Mouse (Mus musculus) adrenal gland, postnatal 14 days (tissue): ENCODE data around the gene H2-Ob. TPM values are rescaled to one million over a fixed set of nuclear protein-coding genes. Genes with fewer than 3 reads are reported as not detected.

Experiments used
- DNase-seq: peaks from one replicate; pipeline ENCODE4 v3.0.0; 2021; ENCODE audit warnings: mixed read lengths
- total RNA-seq: library from RNA; stranded (reverse); gene quantifications from 2 replicates; pipeline ENCODE4 v1.2.3, GENCODE M21; 2021

The H2-Ob gene
- total RNA-seq, 1 experiment from 2014 or later, result 1.3 TPM

DNA sequence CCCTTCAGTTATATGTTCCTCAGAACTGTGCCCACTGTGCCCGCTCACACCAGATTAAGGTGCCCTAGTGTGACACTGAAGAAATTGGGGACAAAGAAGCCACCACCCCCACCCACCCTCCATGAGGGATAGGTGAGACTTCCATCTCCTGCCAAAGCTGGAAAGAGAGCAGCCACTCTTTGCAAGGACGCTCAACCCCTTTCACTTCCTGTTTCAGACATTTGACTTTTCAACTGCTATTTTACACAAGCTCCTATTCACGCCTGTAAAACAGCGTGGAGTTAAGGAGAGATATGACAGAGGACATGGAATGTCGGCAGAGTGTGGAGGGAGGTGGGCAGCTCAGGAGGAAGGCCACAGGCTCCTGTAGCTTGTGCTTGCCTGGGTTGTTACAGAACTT, 47.8 kb downstream of the H2-Ob start:
- DNase-seq, result no peak

DNA sequence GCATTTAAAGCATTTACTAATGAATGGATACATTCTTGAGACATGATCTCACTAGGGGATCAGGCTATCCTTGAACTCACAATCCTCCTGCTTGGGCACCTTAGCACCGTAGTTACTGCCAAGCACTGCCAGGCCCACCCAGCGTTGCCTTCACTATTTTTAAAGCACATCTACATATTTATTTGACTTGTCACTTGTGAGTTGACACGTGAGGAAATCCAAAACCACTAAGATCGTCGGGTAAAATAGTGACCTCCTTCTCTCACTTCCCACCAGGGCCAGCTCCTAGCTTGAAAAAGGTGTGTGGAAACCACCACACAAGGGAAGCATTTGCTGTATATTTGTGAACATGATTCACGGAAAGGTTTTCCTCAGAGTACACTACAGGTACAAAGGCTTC, 48.3 kb downstream of the H2-Ob start:
- DNase-seq, result no peak

DNA sequence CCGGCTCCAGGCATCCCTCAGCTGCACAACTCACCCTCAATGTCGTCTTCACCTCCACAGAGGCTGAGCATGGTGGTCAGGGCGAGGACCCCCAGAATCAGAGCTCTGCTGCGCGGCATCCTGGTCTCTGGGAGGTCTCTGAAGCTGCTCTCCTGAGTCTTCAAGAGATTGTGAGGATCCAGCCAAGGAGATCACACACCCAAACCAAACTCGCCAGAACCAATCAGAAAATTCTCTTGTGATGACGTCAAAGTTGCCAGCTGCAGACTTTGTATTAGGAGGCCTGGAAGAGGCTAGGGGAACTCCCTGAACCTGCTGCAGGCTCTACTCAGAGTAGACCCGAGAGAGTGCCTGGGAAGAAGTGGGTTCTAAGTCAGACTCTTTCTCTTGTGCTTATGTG, 48.9 kb downstream of the H2-Ob start, which contains the start of gene H2-Aa:
Gene H2-Aa, minus strand, starts transcription at position 176 of the 400 bp plus-strand sequence.
- peak; percentile 90 for DNase-seq

DNA sequence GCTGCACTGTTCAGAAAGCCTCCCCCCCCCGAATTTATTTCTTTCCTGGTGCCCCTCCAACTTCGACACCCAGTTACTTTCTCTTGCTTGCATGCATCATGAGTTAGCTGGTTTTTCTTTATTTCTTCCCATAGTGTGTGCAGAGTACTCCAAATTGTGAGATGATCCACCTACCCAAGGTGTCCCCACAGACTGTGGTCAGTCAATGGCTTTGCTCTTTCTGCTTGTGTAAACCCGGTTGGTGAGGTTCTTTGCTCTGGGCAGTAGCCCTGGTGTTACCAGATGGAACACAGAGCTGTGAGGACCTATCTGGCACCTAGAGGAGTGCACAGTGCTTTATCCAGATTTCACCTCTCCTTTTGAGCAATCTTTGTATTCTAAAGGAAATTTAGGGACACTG, 49.4 kb downstream of the H2-Ob start:
- DNase-seq, result no peak

DNA sequence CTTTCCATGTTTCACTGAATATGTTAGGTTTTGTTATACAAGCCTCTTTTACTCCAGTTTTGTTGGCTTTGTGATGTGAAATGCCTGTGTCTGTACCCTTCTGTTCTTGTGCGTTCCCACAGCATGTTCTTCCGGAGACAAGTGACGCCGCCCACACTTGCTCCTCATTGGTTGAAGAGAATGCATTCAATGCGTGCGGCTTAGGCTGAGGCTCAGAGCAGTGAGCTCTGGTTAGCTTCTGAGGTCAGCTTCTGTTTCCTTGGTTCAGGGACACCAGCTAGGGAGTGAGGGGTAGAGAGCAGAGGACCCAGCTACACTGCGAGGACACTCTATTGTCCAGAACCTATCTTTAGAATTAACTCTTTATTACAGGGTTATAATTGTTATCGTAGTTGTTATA, 52.9 kb downstream of the H2-Ob start:
- DNase-seq, result peak; percentile 85

DNA sequence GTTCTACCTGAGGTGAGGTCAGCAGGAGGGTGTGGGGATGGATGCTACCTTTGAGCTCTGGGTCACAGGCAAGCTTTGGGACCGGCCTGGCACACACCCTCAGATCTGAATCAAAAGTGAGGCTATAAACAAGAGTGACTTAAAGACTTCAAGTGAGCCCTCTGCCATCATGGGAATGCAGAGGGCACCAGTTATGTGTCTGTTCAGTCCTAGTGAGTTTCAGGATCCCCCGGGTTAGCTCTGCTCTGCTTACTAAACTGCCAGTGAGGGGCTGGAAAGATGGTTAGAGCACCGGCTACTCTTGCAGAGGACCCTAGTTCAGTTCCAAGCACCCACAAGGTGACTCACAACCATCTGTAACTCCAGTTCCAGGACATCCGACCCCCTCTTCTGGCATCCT, 53.9 kb downstream of the H2-Ob start:
- DNase-seq, result no peak

DNA sequence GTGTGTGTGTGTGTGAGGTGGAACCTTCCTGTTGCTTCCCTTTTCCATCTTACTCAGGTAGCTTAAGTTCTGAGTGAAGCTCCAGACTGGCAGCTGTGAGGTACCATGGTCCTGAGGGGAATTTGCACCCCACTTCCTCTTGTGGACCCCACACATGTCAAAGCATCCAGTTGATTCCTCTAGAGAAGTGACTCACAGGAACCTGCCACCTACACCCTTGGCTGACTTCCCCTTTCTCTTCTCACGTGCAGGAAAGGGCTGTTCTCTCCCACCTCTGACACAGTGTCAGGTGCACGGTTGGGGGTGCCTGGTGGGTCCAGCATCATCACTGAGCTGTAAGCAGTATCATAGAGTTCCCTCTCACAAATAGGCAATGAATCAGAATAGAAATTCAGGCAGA, 54.8 kb downstream of the H2-Ob start:
- DNase-seq, result no peak

DNA sequence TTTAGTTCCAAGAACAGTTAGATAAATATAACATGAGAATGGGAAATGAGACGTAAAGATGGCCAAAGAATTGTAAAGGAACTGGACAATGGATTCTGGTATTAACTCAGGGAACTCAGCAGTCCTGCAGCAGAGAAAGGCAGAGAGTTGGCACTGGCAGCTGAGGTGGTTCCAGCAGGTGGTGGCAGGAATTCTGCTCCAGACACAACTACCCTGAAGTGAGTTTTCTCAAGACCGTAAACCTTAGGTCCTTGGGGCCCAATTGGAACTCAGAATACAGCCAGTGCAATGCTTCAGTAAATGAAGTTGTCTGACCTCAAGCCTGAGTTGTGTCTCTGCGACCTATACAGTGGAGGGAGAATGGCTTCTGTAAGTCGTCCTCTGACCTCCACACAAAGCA, 55.5 kb downstream of the H2-Ob start:
- DNase-seq, result no peak

DNA sequence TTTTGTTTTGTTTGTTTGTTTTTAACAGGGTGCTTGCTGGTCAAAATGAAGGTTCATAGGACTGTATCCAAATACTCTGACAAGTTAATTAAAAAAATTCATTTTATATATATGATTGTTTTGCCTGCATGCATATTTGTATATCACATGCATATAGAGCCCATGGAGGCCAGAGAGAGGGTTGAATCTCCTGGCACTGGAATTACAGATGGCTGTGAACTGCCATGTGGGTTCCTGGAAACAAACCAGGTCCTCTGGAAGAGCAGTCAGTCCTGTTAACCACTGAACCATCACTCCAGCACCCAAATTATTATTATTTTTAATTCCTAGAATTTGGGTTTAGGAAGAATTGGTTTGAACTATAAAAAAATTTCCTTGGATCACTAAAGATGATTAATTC, 56.6 kb downstream of the H2-Ob start:
- DNase-seq, result no peak

DNA sequence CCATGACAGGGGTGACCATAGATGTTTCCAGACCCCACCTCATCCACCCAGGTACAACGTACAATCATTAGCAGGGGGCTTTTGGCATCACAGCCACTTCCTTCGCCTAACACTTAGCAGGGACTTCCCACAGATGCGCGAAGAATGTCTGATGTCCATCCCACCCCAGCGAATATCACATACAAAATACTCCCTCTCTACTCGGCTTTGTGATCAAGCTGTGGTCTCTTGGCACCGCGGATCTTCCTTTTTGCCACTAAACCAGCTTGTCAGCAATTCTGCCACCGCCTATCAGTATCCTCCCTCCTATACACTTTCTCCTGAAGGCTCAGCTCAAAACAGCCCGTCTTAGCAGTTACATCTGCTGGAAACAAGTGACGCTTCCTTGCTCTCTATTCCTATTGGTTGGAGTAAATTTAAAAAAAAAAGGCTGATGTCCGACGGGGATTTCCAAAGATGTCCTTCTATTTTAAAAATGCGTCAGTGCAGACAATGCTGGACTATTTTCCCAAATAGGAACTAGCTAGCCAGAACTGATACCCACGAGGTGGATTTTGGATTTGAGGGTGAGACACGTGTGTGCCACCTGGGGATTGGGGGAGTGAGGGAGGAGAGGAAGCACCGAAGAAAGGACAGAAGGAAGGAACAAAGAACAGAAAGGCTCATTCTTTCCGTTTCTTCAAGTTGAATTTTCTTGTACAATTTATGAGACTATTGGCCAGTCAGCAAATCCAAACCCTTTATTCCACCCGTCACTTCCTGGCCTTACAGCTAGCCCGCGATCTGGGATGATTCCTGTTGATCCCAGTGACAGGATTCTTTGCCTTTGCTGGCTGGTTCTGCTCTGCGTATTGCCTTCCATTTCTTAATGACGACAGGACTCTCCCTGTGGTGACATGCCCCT, 57.4 kb downstream of the H2-Ob start:
- DNase-seq, result peak; percentile 37

DNA sequence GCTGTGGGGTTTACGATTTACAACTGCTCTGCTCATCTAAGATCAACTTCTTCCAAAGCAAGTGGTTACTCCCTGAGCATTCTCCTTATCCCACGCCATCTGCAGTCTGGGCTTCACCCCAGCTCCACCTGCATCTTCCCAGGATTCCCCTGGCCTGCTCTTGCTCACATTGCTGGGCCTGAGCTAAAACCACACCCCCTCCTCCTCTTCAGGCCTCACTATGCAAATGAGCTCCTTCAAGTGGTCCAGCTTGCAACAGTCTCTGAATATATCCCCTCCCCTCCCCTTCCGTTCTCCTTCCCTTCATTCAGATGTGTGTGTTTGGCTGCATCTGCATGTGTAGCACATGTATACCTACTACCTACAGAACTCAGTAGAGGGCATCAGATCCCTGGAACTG, 60.7 kb downstream of the H2-Ob start:
- no peak for DNase-seq

DNA sequence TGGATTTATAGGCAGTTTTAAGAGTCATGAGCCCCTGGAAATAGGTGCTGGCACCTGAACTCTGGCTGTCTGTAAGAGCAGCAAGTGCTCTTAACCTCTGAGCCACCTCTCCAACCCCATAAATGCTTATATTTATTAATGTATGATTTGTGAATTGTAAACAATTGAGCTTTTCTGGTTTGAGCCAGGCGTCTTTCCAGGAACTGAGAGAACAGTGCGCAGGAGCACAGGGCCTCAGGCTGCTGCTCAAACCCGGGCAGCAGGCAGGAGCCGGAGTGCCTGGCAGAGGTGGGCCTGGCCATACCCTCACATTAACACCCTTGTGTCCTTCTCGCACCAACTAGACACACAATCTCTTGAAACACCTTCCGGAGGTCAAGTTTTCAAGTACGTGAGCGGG, 61.4 kb downstream of the H2-Ob start:
- DNase-seq, result no peak

DNA sequence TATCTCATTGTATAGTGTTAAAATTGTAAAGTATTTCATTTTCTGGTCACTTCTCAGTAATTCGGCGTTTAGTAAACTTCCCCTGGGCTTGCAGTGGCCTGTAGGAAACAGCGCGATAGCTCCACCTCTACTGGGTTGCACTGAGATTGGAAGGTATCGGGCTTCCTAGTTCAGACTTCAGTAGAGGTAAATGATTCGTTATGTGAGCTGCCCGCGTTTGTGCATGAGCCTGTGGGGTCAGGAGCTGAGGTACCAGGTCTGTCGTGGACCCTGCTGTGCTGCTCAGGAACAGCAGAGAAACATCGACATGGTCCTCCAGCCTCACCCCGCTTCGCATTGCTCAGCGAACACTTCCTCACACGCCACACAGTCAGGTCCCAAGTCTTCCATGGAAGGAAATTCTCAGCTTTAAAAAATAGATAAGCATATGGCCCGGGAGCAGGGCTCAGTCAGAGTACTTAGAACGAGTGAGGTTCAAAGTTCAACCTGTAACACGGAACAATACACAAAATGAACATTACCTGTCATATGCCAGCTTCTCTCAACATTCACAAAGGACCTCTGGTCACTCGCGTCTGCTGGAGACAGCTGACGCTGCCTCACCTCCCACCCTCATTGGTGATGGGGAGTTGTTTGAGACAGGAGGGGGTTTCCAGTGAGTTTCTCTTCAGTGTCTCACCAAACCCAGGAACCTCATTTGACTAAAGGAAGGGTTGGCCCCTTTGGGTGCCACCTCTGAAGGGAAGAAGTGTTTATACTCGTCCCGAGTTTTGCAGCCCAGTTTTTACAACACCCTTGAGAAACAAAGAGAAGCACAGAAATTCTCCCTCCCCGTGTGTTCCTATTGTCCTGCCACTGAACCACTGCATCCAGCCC, 62.2 kb downstream of the H2-Ob start:
- DNase-seq, result peak; percentile 24

DNA sequence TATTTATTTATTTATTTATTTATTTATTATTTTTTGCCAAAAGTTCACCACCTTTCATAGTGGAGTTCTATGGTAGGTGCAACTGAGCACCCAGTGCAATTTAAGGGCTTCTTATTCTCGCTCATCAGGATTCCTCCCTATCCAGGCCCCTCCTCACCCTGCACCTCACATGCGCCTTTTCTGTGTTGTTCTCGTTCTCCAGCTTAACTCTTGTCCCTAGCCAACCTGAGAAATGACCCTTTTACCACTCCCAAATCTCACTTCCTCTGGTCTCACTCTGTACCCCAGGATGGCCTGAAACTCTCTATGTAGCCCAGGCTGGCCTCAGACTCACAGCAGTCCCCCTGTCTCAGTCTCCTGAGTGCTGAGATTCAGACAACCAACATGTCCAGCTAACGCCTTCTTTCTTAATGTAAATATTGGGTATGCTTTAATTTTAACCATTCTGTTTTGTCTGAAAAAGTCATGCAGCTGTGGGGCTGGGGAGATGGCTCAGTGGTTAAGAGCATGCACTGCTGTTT, 63.0 kb downstream of the H2-Ob start:
- no peak for DNase-seq

DNA sequence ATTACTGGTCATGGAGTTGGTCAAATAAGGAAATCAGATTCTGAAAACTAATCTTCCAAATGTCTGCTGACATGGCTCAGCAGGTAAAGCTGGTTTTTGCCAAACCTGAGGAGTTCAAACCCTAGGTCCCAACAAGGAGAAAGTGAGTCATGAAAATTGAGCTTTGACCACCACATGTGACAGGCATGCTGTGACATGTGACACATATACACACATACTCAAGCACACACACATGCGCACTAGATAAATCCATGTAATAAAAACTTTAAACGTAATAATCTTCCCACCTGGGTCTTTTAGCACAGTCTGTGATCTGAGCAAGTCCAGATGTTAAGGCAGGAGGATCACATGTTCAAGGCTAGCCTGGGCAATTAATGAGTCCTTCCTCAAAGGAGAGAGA, 65.1 kb downstream of the H2-Ob start:
- no peak for DNase-seq

Other genes starting within 250 kb of the H2-Ob start
- gene H2-K1, start 238.6 kb upstream of the H2-Ob start, total RNA-seq, result 212 and 322 TPM in 2 replicates
- gene Ring1, start 214.2 kb upstream of the H2-Ob start, total RNA-seq, result 36.6 and 42.5 TPM in 2 replicates
- gene H2-Ke6, start 210.8 kb upstream of the H2-Ob start, total RNA-seq, result 207 and 212 TPM in 2 replicates
- gene Slc39a7, start 207.2 kb upstream of the H2-Ob start, total RNA-seq, result 127 and 161 TPM in 2 replicates
- gene Rxrb, start 207.1 kb upstream of the H2-Ob start, total RNA-seq, result 54.5 and 66.6 TPM in 2 replicates
- 1.1 and 2.6 TPM in 2 replicates for gene Col11a2, start 199.5 kb upstream of the H2-Ob start, total RNA-seq
- gene H2-Oa, start 146.6 kb upstream of the H2-Ob start, total RNA-seq, result 0.33 and 4.1 TPM in 2 replicates
- gene H2-DMa, start 119.4 kb upstream of the H2-Ob start, total RNA-seq, result 8.0 and 18.8 TPM in 2 replicates
- 198 and 203 TPM in 2 replicates for gene Brd2, start 116.3 kb upstream of the H2-Ob start, total RNA-seq
- gene H2-DMb2, start 95.6 kb upstream of the H2-Ob start, total RNA-seq, result 2.7 and 17.0 TPM in 2 replicates
- 3.6 and 8.3 TPM in 2 replicates for gene H2-DMb1, start 85.8 kb upstream of the H2-Ob start, total RNA-seq
- gene Tap1, start 51.4 kb upstream of the H2-Ob start, total RNA-seq, result 11.1 and 20.4 TPM in 2 replicates
- gene Psmb9, start 51.1 kb upstream of the H2-Ob start, total RNA-seq, result 6.9 and 12.2 TPM in 2 replicates
- 21.0 and 33.6 TPM in 2 replicates for gene Psmb8, start 41.2 kb upstream of the H2-Ob start, total RNA-seq
- 33.2 and 34.9 TPM in 2 replicates for gene Tap2, start 35.4 kb upstream of the H2-Ob start, total RNA-seq
- gene H2-Ab1, start 18.8 kb downstream of the H2-Ob start, total RNA-seq, result 19.8 and 71.0 TPM in 2 replicates
- 21.7 and 108 TPM in 2 replicates for gene H2-Aa, start 48.9 kb downstream of the H2-Ob start, total RNA-seq
- gene H2-Eb1, start 67.0 kb downstream of the H2-Ob start, total RNA-seq, result 22.8 and 92.3 TPM in 2 replicates
- 1.1 TPM in 1 of 2 replicates, not detected in the other for gene H2-Eb2, start 86.8 kb downstream of the H2-Ob start, total RNA-seq
- gene Btnl2, start 115.9 kb downstream of the H2-Ob start, total RNA-seq, result 0.26 and 0.64 TPM in 2 replicates
- gene Btnl1, start 138.2 kb downstream of the H2-Ob start, total RNA-seq, result 0.23 TPM in 1 of 2 replicates, not detected in the other
- gene BC051142, start 159.9 kb downstream of the H2-Ob start, total RNA-seq, result 1.2 and 2.4 TPM in 2 replicates
- not detected in 2 replicates for gene Btnl4, start 238.4 kb downstream of the H2-Ob start, total RNA-seq